Mouse (Mus musculus): ENCODE results near the gene Sf3b2. TPM values are rescaled to one million over a fixed set of nuclear protein-coding genes. Genes with fewer than 3 reads are reported as not detected.

The Sf3b2 gene
- 393 and 399 TPM in 2 replicates for polyA plus RNA-seq (2015; fragmentation: Nextera tagmentation; extraction: Ambion mirVana)

DNA sequence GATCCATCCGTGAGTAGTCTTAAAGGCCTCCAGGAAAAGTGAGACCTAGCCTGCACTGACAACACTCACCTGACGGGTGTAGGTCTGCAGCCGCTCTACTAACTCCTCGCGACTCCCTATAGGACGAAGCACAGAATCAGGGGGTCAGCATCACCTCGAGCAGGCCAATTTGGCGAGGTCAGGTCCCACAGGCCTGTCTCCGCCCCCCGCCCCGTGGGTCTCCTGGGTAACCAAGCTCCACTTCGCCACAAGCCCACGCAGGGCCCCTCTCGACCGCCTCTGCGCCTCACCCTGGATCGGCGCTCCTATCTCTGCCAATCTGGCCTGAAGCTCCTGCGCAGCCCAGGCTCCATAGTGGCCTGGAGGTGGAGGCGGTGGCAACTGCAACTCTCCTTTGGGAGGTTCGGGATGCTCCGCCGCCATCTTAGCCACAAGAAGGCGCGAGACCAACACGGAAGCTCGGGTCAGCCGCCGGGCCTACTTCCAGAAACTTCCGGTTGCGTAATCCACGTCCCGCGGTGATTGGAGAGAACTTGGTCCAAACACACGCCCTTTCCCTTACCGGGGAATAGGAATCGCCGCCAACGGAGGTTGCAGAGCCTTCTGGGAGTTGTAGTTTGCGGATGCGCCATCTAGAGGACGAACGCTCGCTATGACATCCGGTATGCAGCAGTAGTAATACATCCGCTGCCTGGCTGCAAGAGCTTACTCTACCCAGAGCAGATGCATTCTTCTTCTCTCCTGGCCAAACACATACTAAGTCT lies at the start of gene Sf3b2:
TSS of gene Sf3b2 (minus strand) at position 484 of the 764 bp plus-strand sequence.
- H3K36me3 ChIP-seq, result peaks cover 39% of the 10 kb centered on the region
- peaks cover 43% of the 10 kb centered on the region for H3K4me1 ChIP-seq
- H3K9ac ChIP-seq, result peak within 1 kb of the TSS; percentile 86
- H3K4me2 ChIP-seq (replicated peaks), result peak within 1 kb of the TSS; percentile 95
- no peaks in the 10 kb centered on the region for H3K9me3 ChIP-seq
- H3K27me3 ChIP-seq, result no peaks in the 10 kb centered on the region
- peak within 1 kb of the TSS; percentile 88 for H3K4me3 ChIP-seq
- H3K27ac ChIP-seq, result peak within 1 kb of the TSS; percentile 87
- ATAC-seq (ENCODE audit: low FRiP score, low read depth), result peak; percentile 95
- WGBS, result under 1% methylated on average over 46 of the region's 46 CpGs

DNA sequence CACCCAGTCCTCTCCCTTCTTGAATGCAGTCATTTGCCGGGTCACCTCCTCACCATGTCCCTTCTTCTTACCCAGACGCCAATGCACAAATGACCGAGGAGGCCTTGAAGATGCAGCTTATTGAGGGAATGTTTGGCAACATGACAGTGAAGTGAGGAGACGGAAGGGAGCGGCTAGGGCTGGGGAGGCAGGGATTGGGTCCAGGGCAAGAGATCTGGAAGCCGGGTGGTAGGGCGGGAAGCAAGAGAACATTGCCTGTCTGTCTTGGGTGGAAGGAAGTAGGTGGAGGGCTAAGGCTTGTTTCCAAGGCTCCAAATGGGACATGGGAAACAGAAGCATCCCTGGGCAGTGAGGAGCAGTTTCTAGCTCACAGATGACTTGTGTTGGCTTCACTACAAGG lies 46.1 kb upstream of the Sf3b2 start:
- H3K36me3 ChIP-seq, result no peaks in the 10 kb centered on the region
- no peak overlapping the region for H3K4me2 ChIP-seq (replicated peaks)
- no peaks in the 10 kb centered on the region for H3K9me3 ChIP-seq
- H3K9ac ChIP-seq, result no peak overlapping the region
- no peaks in the 10 kb centered on the region for H3K4me1 ChIP-seq
- 86% methylated on average over 7 of the region's 7 CpGs for WGBS
- ATAC-seq (ENCODE audit: low FRiP score, low read depth), result no peak
- no peaks in the 10 kb centered on the region for H3K27me3 ChIP-seq
- no peak overlapping the region for H3K27ac ChIP-seq
- H3K4me3 ChIP-seq, result no peak overlapping the region

DNA sequence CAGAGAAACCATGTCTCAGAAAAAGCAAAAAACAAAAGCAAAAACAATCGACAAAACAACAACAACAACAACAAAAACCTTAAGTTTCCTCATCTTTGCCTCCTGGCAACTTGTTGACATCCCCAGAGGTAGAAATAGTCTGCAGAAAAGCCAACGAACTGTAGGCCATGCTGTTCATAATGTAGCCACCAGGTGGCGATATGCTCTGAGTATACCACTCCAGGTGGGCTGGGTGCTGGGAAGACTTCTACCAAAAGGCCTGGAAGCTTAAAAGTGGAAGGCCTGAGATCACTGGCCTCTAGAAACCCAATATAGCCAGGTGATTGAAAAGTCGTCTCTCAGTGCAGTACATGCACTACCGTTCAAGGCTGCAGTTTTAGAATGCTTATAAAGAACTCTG lies 42.7 kb upstream of the Sf3b2 start:
- H3K9me3 ChIP-seq, result no peaks in the 10 kb centered on the region
- H3K4me1 ChIP-seq, result no peaks in the 10 kb centered on the region
- no peaks in the 10 kb centered on the region for H3K36me3 ChIP-seq
- no peak overlapping the region for H3K4me2 ChIP-seq (replicated peaks)
- ATAC-seq (ENCODE audit: low FRiP score, low read depth), result no peak
- WGBS, result 20% methylated on average over 5 of the region's 5 CpGs
- no peak overlapping the region for H3K9ac ChIP-seq
- H3K27me3 ChIP-seq, result no peaks in the 10 kb centered on the region
- no peak overlapping the region for H3K4me3 ChIP-seq
- no peak overlapping the region for H3K27ac ChIP-seq

DNA sequence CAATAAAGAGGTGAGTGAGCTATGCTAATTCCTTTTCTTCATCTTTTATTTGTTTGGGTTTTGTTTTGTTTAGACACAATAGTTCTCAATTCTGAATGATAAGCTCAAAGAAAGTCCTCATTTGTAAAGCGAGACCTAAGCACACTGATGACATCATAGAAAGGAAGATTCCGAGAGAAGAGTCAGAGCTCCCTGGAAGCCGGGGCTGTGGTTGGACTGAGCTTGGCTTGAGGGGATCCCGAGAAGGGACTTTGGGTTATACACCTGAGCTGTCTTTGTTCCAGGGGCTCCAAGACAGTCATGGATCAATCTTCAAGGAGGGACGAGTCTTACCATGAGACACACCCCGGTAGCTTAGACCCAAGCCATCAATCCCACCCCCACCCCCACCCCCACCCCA lies 40.2 kb upstream of the Sf3b2 start, which contains the start of gene Catsper1:
TSS of gene Catsper1 (plus strand) at position 301 of the 400 bp plus-strand sequence.
- H3K9ac ChIP-seq, result 0 out of 2 replicates have a peak within 1 kb of the TSS, but pooled peaks have one; percentile 13
- no peak within 1 kb of the TSS for H3K4me3 ChIP-seq
- H3K27ac ChIP-seq, result no peak within 1 kb of the TSS
- H3K36me3 ChIP-seq, result no peaks in the 10 kb centered on the region
- no peaks in the 10 kb centered on the region for H3K27me3 ChIP-seq
- 92% methylated on average over 6 of the region's 6 CpGs for WGBS
- H3K4me2 ChIP-seq (replicated peaks), result no peak within 1 kb of the TSS
- ATAC-seq (ENCODE audit: low FRiP score, low read depth), result no peak
- no peaks in the 10 kb centered on the region for H3K9me3 ChIP-seq
- H3K4me1 ChIP-seq, result no peaks in the 10 kb centered on the region

DNA sequence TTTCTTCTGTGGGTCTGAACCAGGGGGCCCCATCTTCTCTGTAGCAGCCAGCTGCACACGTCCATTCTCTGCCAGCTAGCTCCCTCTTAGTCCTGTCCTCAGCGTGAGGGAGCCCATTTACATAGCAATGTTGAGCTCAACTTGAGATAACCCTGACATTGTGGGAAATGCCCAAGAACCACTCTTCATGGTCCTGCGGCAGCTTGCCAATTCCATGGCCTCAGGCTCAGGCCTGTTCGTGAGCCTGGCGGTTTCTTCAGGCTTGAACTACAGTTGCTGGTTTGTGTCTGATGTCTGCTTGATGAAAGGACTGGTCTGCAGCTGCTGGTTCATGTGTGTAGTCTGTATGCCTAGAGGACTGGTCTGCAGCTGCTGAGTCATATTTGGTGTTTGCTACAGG lies 39.5 kb upstream of the Sf3b2 start:
- 63% methylated on average over 5 of the region's 5 CpGs for WGBS
- H3K9ac ChIP-seq, result 0 out of 2 replicates have a peak overlapping the region, but pooled peaks have one; percentile 13
- no peaks in the 10 kb centered on the region for H3K36me3 ChIP-seq
- no peak for ATAC-seq (ENCODE audit: low FRiP score, low read depth)
- no peak overlapping the region for H3K4me2 ChIP-seq (replicated peaks)
- no peaks in the 10 kb centered on the region for H3K27me3 ChIP-seq
- no peaks in the 10 kb centered on the region for H3K4me1 ChIP-seq
- no peak overlapping the region for H3K4me3 ChIP-seq
- H3K9me3 ChIP-seq, result no peaks in the 10 kb centered on the region
- H3K27ac ChIP-seq, result no peak overlapping the region

DNA sequence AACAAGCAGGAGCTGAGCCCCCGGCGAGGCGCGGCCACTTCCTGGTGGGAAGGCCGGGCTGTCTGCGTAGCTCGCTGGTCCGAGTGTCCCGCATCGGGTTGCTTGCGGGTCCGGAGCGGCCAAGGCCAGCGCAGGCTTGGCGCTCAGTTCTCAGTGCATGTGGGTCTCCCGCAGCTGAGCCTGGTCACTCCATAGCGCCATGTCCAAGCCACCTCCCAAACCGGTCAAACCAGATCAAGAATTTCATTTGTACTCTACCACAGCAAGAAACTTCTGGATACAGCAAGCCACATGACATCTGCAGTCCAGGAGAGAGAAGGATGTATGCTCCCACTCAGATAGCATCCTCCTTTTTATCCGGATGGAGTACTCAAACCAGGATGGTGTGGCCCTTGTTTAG lies 32.7 kb upstream of the Sf3b2 start:
- no peak for ATAC-seq (ENCODE audit: low FRiP score, low read depth)
- H3K9ac ChIP-seq, result no peak overlapping the region
- 73% methylated on average over 19 of the region's 19 CpGs for WGBS

DNA sequence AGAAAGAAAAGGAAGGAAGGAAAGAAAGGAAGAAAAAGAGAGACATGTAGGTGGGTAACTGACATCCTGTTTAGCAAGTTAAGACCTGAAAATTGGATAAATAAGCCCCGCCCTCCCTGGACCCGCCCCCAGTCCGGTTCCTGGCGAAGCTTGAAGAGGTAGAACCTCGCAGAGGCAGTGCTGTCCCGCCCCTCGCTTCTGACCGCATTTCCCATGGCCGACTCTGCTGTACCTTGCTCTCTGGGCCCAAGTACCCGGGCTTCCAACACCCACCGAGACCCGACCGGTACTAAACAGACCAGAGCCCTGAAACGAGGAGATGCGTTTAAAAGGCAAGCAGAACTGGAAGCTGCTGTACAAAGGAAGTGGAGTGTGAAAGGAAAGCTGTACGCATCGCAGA lies 28.5 kb upstream of the Sf3b2 start:
- no peak overlapping the region for H3K27ac ChIP-seq
- H3K36me3 ChIP-seq, result no peaks in the 10 kb centered on the region
- no peaks in the 10 kb centered on the region for H3K4me1 ChIP-seq
- no peak overlapping the region for H3K4me2 ChIP-seq (replicated peaks)
- no peaks in the 10 kb centered on the region for H3K9me3 ChIP-seq
- no peak overlapping the region for H3K9ac ChIP-seq
- no peak overlapping the region for H3K4me3 ChIP-seq
- no peaks in the 10 kb centered on the region for H3K27me3 ChIP-seq
- no peak for ATAC-seq (ENCODE audit: low FRiP score, low read depth)
- 59% methylated on average over 17 of the region's 17 CpGs for WGBS

More for the DNA sequence above, 32.7 kb upstream of the Sf3b2 start:
- no peak overlapping the region for H3K4me3 ChIP-seq
- H3K4me2 ChIP-seq (replicated peaks), result no peak overlapping the region
- H3K36me3 ChIP-seq, result no peaks in the 10 kb centered on the region
- no peaks in the 10 kb centered on the region for H3K27me3 ChIP-seq
- H3K4me1 ChIP-seq, result no peaks in the 10 kb centered on the region
- no peak overlapping the region for H3K27ac ChIP-seq
- no peaks in the 10 kb centered on the region for H3K9me3 ChIP-seq

DNA sequence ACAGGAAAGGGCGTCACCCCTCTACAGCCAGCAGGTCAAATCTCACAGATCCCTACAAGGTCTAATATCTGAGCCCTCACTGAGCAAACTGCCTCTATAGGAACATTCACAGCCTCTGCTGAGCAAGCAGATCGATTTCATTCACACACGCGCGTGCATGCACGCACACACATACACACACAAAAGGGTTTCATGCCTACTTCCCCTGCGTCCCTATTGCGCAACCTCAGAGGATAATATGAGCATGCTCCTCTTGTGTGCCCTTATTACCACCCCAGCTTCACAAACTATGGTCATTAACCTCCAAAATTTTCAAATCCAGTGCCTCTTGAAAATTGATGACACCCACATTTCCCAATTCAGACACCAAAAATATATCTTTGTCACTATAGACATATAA lies 17.9 kb upstream of the Sf3b2 start:
- Histone ChIP-seq H3K9me3 (peaks cover 8% of the 10 kb centered on the region), H3K4me1 (no peaks in the 10 kb centered on the region), H3K36me3 (no peaks in the 10 kb centered on the region), H3K9ac (no peak overlapping the region), H3K4me3 (no peak overlapping the region), H3K27me3 (no peaks in the 10 kb centered on the region), H3K4me2 (replicated peaks) (no peak overlapping the region), H3K27ac (no peak overlapping the region)
- no peak for ATAC-seq (ENCODE audit: low FRiP score, low read depth)
- WGBS, result 89% methylated on average over 8 of the region's 8 CpGs

DNA sequence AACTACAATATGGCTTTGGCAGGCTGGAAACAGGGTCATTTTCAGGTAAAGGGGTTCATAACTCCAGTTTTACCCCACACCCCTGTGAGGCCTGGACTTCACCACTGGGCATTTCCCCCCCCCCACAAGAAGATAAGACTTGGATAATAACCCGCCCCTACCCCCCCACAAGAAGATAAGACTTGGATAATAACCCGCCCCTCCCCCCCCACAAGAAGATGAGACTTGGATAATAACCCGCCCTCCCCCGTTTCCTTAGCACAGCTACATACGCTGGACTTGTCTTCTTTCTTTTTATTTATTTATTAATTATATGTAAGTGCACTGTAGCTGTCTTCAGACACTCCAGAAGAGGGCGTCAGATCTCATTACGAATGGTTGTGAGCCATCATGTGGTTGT lies 13.8 kb upstream of the Sf3b2 start:
- H3K9me3 ChIP-seq, result peaks cover 14% of the 10 kb centered on the region
- no peak overlapping the region for H3K4me3 ChIP-seq
- WGBS, result 79% methylated on average over 7 of the region's 7 CpGs
- H3K36me3 ChIP-seq, result peaks cover 32% of the 10 kb centered on the region
- peaks cover 15% of the 10 kb centered on the region for H3K27me3 ChIP-seq
- no peak overlapping the region for H3K9ac ChIP-seq
- ATAC-seq (ENCODE audit: low FRiP score, low read depth), result no peak
- no peak overlapping the region for H3K27ac ChIP-seq
- H3K4me1 ChIP-seq, result peaks cover 3% of the 10 kb centered on the region; the same call in 1 of the 2 replicates
- H3K4me2 ChIP-seq (replicated peaks), result no peak overlapping the region

DNA sequence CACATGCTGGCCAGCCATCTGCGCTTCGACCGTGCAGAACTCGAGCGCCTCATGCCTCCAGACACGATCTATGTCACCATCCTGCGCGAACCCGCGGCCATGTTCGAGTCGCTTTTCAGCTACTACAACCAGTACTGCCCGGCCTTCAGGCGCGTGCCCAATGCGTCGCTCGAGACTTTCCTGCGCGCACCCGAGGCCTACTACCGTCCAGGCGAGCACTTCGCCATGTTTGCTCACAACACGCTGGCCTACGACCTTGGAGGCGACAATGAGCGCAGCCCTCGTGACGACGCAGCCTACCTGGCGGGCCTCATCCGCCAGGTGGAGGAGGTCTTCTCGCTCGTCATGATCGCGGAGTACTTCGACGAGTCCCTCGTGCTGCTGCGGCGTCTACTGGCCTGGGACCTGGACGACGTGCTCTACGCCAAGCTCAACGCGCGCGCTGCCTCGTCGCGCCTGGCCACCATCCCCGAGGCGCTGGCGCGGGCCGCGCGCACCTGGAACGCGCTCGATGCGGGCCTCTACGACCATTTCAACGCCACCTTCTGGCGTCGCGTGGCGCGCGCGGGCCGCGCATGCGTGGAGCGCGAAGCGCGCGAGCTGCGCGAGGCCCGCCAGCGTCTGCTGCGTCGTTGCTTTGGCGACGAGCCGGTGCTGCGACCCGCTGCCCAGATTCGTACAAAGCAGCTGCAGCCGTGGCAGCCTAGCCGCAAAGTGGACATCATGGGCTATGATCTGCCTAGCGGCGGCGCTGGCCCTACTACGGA lies 11.9 kb upstream of the Sf3b2 start:
- Histone ChIP-seq H3K36me3 (peaks cover 50% of the 10 kb centered on the region), H3K9me3 (peaks cover 14% of the 10 kb centered on the region), H3K4me1 (peaks cover 6% of the 10 kb centered on the region), H3K27ac (no peak overlapping the region), H3K4me2 (replicated peaks) (peak overlapping the region; percentile 55), H3K9ac (peak overlapping the region; percentile 39; the same call in 1 of the 2 replicates), H3K27me3 (peaks cover 15% of the 10 kb centered on the region), H3K4me3 (peak overlapping the region; percentile 31)
- 32% methylated on average over 98 of the region's 98 CpGs for WGBS
- no peak; the same call in 1 of the 2 replicates for ATAC-seq (ENCODE audit: low FRiP score, low read depth)

DNA sequence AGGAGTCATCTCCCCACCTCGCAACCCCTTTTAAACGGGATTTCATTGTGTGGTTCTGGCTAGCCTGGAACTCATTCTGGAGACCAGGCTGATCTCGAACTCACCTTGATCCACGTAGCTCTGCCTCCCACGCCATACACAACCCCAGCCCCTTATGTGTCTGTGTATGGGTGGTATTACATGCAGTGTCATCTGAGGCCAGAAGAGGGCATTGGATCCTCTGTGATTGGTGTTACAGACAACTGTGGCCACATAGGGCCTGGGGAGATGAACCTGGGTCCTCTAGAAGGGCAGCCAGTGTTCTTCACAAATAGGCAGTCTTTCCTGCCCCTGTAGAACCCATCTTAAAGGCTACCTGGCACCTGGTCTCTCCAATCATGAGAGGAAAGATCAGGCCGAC lies 11.0 kb upstream of the Sf3b2 start:
- Histone ChIP-seq H3K4me2 (replicated peaks) (no peak overlapping the region), H3K27me3 (peaks cover 15% of the 10 kb centered on the region), H3K4me3 (no peak overlapping the region), H3K4me1 (peaks cover 6% of the 10 kb centered on the region), H3K9me3 (peaks cover 14% of the 10 kb centered on the region), H3K27ac (no peak overlapping the region), H3K9ac (no peak overlapping the region), H3K36me3 (peaks cover 50% of the 10 kb centered on the region)
- ATAC-seq (ENCODE audit: low FRiP score, low read depth), result no peak
- 83% methylated on average over 6 of the region's 6 CpGs for WGBS

DNA sequence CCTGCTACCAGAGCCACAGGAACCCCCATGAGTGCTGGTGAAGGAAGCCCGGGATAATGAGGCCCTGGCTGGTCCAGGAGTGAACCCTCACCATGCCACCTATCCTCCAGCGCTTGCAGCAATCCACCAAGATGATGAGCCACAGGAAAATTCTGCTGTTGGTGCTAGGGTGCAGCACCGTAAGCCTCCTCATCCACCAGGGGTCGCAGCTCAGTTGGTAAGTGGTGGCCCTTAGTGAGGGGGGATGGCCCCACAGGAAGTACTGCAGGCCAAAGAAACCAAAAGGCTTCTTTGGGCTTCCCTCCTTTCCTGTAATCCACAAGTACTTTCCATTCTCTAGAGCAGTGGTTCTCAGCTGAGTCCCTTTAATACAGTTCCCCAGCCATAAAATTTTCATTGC lies 7.2 kb upstream of the Sf3b2 start:
- ATAC-seq (ENCODE audit: low FRiP score, low read depth), result no peak
- H3K27me3 ChIP-seq, result peaks cover 8% of the 10 kb centered on the region
- no peak overlapping the region for H3K4me2 ChIP-seq (replicated peaks)
- H3K27ac ChIP-seq, result no peak overlapping the region
- peaks cover 10% of the 10 kb centered on the region for H3K9me3 ChIP-seq
- H3K9ac ChIP-seq, result no peak overlapping the region
- H3K4me1 ChIP-seq, result peaks cover 22% of the 10 kb centered on the region
- peaks cover 45% of the 10 kb centered on the region for H3K36me3 ChIP-seq
- 18% methylated on average over 4 of the region's 4 CpGs for WGBS
- no peak overlapping the region for H3K4me3 ChIP-seq

Data from limb, embryonic 13.5 days (tissue).